Mouse (Mus musculus) brain, embryonic 14.5 days (tissue): Measurements from ENCODE around the gene Olfr1499.

ENCODE experiments used
- CTCF ChIP-seq: fragments of 200-500 bp; IDR thresholded peaks from 2 replicates; pipeline ENCODE4 v1.5.1; 2012; ENCODE audit warnings: inconsistent platforms, mild to moderate bottlenecking, moderate library complexity, borderline replicate concordance; ENCODE audit not compliant: insufficient read depth, insufficient read length; ENCODE audit errors: extremely low read depth
- POLR2A ChIP-seq: fragments of 200-500 bp; IDR thresholded peaks from 2 replicates; pipeline ENCODE4 v1.6.1; 2012; ENCODE audit warnings: mild to moderate bottlenecking, inconsistent platforms, borderline replicate concordance; ENCODE audit not compliant: poor library complexity, insufficient read depth, insufficient read length, severe bottlenecking; ENCODE audit errors: extremely low read depth

DNA sequence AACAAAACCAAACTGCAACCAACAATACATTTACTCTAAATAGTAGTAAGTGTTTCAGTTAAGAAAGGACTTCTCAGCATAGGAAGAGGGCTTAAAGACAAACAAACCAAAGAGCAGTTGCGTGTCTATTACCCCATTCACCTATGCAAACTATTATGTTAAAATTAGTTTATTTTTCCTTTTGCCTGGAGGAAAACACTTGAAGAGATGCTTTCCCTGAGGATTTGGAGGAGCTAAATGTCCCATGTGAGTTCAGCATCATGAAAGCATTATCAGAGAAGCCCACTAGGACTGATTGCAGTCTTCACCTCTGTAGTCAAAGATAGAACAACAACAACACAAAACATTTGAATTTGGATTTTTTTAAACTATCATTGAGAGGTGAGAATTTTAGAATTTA is 41.7 kb downstream of the Olfr1499 start, which contains the start of gene Olfr1496:
- TF ChIP-seq CTCF = no peak
- TF ChIP-seq POLR2A = no peak
